Mouse (Mus musculus): ENCODE results near the gene Il7r. TPM values are rescaled to one million over a fixed set of nuclear protein-coding genes. Genes with fewer than 3 reads are reported as not detected.
"Not testable (repeated sequence)": the region's sequence is repeated elsewhere in the genome, so short reads cannot be mapped to it uniquely, and the experiment has no call there.

The Il7r gene
- total RNA-seq (2021): under 1 TPM; 0.34 to 0.35 TPM

- DNase-seq (ENCODE audit: extremely low spot score in 1 of 2, low spot score in 1 of 2): no peak
Measured at GRCm38 (mm10) chr15:9530076-9530475, at the start of gene Il7r. Il7r (minus strand) TSS chr15:9530176.

GRCm38 (mm10) chr15:9577303-9577702, 47.3 kb upstream of the Il7r start:
- DNase-seq (ENCODE audit: extremely low spot score in 1 of 2, low spot score in 1 of 2): no peak

- no peak for DNase-seq (ENCODE audit: extremely low spot score in 1 of 2, low spot score in 1 of 2)
Measured at GRCm38 (mm10) chr15:9574796-9575195, 44.8 kb upstream of the Il7r start.

- no peak for DNase-seq (ENCODE audit: extremely low spot score in 1 of 2, low spot score in 1 of 2)
Measured at GRCm38 (mm10) chr15:9573361-9573760, 43.4 kb upstream of the Il7r start.

GRCm38 (mm10) chr15:9572664-9573063, 42.7 kb upstream of the Il7r start:
- no peak for DNase-seq (ENCODE audit: extremely low spot score in 1 of 2, low spot score in 1 of 2)

GRCm38 (mm10) chr15:9571896-9572295, 41.9 kb upstream of the Il7r start:
- no peak for DNase-seq (ENCODE audit: extremely low spot score in 1 of 2, low spot score in 1 of 2)

GRCm38 (mm10) chr15:9567316-9567715, 37.3 kb upstream of the Il7r start:
- no peak for DNase-seq (ENCODE audit: extremely low spot score in 1 of 2, low spot score in 1 of 2)

GRCm38 (mm10) chr15:9565396-9565795, 35.4 kb upstream of the Il7r start:
- DNase-seq (ENCODE audit: extremely low spot score in 1 of 2, low spot score in 1 of 2): no peak

GRCm38 (mm10) chr15:9564156-9564555, 34.2 kb upstream of the Il7r start:
- DNase-seq (ENCODE audit: extremely low spot score in 1 of 2, low spot score in 1 of 2): no peak

GRCm38 (mm10) chr15:9557264-9557663, 27.3 kb upstream of the Il7r start:
- not testable (repeated sequence) for DNase-seq (ENCODE audit: extremely low spot score in 1 of 2, low spot score in 1 of 2)

- DNase-seq (ENCODE audit: extremely low spot score in 1 of 2, low spot score in 1 of 2): no peak
Measured at GRCm38 (mm10) chr15:9548951-9549350, 19.0 kb upstream of the Il7r start.

GRCm38 (mm10) chr15:9535200-9535599, 5.2 kb upstream of the Il7r start:
- no peak for DNase-seq (ENCODE audit: extremely low spot score in 1 of 2, low spot score in 1 of 2)

- no peak for DNase-seq (ENCODE audit: extremely low spot score in 1 of 2, low spot score in 1 of 2)
Measured at GRCm38 (mm10) chr15:9533356-9533902, 3.5 kb upstream of the Il7r start.

- DNase-seq (ENCODE audit: extremely low spot score in 1 of 2, low spot score in 1 of 2): no peak
Measured at GRCm38 (mm10) chr15:9529646-9530045, 330 bp downstream of the Il7r start.

- no peak for DNase-seq (ENCODE audit: extremely low spot score in 1 of 2, low spot score in 1 of 2)
Measured at GRCm38 (mm10) chr15:9528186-9528935, 1.6 kb downstream of the Il7r start.

GRCm38 (mm10) chr15:9526412-9526811, 3.6 kb downstream of the Il7r start:
- no peak for DNase-seq (ENCODE audit: extremely low spot score in 1 of 2, low spot score in 1 of 2)

GRCm38 (mm10) chr15:9524907-9525306, 5.1 kb downstream of the Il7r start:
- DNase-seq (ENCODE audit: extremely low spot score in 1 of 2, low spot score in 1 of 2): no peak

GRCm38 (mm10) chr15:9523956-9524355, 6.0 kb downstream of the Il7r start:
- DNase-seq (ENCODE audit: extremely low spot score in 1 of 2, low spot score in 1 of 2): no peak

GRCm38 (mm10) chr15:9523059-9523458, 6.9 kb downstream of the Il7r start:
- no peak for DNase-seq (ENCODE audit: extremely low spot score in 1 of 2, low spot score in 1 of 2)

GRCm38 (mm10) chr15:9492077-9492476, 37.9 kb downstream of the Il7r start:
- no peak for DNase-seq (ENCODE audit: extremely low spot score in 1 of 2, low spot score in 1 of 2)

GRCm38 (mm10) chr15:9489417-9490118, 40.4 kb downstream of the Il7r start:
- no peak for DNase-seq (ENCODE audit: extremely low spot score in 1 of 2, low spot score in 1 of 2)

- no peak for DNase-seq (ENCODE audit: extremely low spot score in 1 of 2, low spot score in 1 of 2)
Measured at GRCm38 (mm10) chr15:9473188-9473587, 56.8 kb downstream of the Il7r start.

Measured in layer of hippocampus, postnatal 25 days (tissue).